Mouse (Mus musculus): ENCODE data around the gene Fam129a. TPM values are rescaled to one million over a fixed set of nuclear protein-coding genes. Genes with fewer than 3 reads are reported as not detected.

Fam129a gene
- polyA plus RNA-seq, 1 experiment from 2014 or later: 0.51 TPM

GRCm38 (mm10) chr1:151719911-151720310, 148.9 kb downstream of the Fam129a start:
- Histone ChIP-seq H3K9me3 (ENCODE audit: control insufficient read depth, low read length) (no peaks in the 10 kb centered on the region), H3K4me1 (ENCODE audit: control insufficient read depth, insufficient read depth, low read length) (no peaks in the 10 kb centered on the region), H3K4me2 (no peak overlapping the region), H3K36me3 (ENCODE audit: control insufficient read depth, insufficient read depth, low read length) (no peaks in the 10 kb centered on the region), H3K9ac (ENCODE audit: low read length) (no peak overlapping the region), H3K27me3 (ENCODE audit: control insufficient read depth, insufficient read depth, low read length) (no peaks in the 10 kb centered on the region), H3K4me3 (ENCODE audit: low read depth, low read length) (no peak overlapping the region), H3K27ac (ENCODE audit: low read depth, low read length) (no peak overlapping the region)
- DNase-seq (ENCODE audit: low spot score, missing footprints) (no peak), ATAC-seq (ENCODE audit: low FRiP score) (no peak)
- WGBS: 92% methylated on average over 5 of the region's 5 CpGs

- Histone ChIP-seq H3K27me3 (ENCODE audit: control insufficient read depth, insufficient read depth, low read length) (no peaks in the 10 kb centered on the region), H3K36me3 (ENCODE audit: control insufficient read depth, insufficient read depth, low read length) (no peaks in the 10 kb centered on the region), H3K27ac (ENCODE audit: low read depth, low read length) (no peak overlapping the region), H3K4me3 (ENCODE audit: low read depth, low read length) (no peak overlapping the region), H3K9me3 (ENCODE audit: control insufficient read depth, low read length) (no peaks in the 10 kb centered on the region), H3K4me1 (ENCODE audit: control insufficient read depth, insufficient read depth, low read length) (no peaks in the 10 kb centered on the region), H3K4me2 (no peak overlapping the region), H3K9ac (ENCODE audit: low read length) (no peak overlapping the region)
- 82% methylated on average over 2 of the region's 2 CpGs for WGBS
- DNase-seq (ENCODE audit: low spot score, missing footprints) (peak; percentile 21), ATAC-seq (ENCODE audit: low FRiP score) (no peak)
These were observed 149.6 kb downstream of the Fam129a start for GRCm38 (mm10) chr1:151720566-151720965.

- peak; percentile 33 for DNase-seq (ENCODE audit: low spot score, missing footprints)
- Histone ChIP-seq H3K36me3 (ENCODE audit: control insufficient read depth, insufficient read depth, low read length) (no peaks in the 10 kb centered on the region), H3K4me1 (ENCODE audit: control insufficient read depth, insufficient read depth, low read length) (no peaks in the 10 kb centered on the region), H3K27ac (ENCODE audit: low read depth, low read length) (no peak overlapping the region), H3K27me3 (ENCODE audit: control insufficient read depth, insufficient read depth, low read length) (no peaks in the 10 kb centered on the region), H3K4me2 (no peak overlapping the region), H3K9ac (ENCODE audit: low read length) (no peak overlapping the region), H3K9me3 (ENCODE audit: control insufficient read depth, low read length) (no peaks in the 10 kb centered on the region), H3K4me3 (ENCODE audit: low read depth, low read length) (no peak overlapping the region)
- no peak for ATAC-seq (ENCODE audit: low FRiP score)
- WGBS: 87% methylated on average over 10 of the region's 10 CpGs
These were observed 150.5 kb downstream of the Fam129a start for GRCm38 (mm10) chr1:151721357-151721983.

GRCm38 (mm10) chr1:151723771-151724170, 152.8 kb downstream of the Fam129a start:
- no peak for DNase-seq (ENCODE audit: low spot score, missing footprints)
- H3K4me3 ChIP-seq (ENCODE audit: low read depth, low read length): no peak overlapping the region
- no peak overlapping the region for H3K27ac ChIP-seq (ENCODE audit: low read depth, low read length)
- H3K27me3 ChIP-seq (ENCODE audit: control insufficient read depth, insufficient read depth, low read length): no peaks in the 10 kb centered on the region
- H3K9ac ChIP-seq (ENCODE audit: low read length): no peak overlapping the region
- no peak for ATAC-seq (ENCODE audit: low FRiP score)
- no peaks in the 10 kb centered on the region for H3K9me3 ChIP-seq (ENCODE audit: control insufficient read depth, low read length)
- H3K36me3 ChIP-seq (ENCODE audit: control insufficient read depth, insufficient read depth, low read length): no peaks in the 10 kb centered on the region
- 88% methylated on average over 4 of the region's 4 CpGs for whole genome bisulfite sequencing
- H3K4me1 ChIP-seq (ENCODE audit: control insufficient read depth, insufficient read depth, low read length): no peaks in the 10 kb centered on the region
- no peak overlapping the region for H3K4me2 ChIP-seq

- Histone ChIP-seq H3K4me1 (ENCODE audit: control insufficient read depth, insufficient read depth, low read length) (no peaks in the 10 kb centered on the region), H3K9me3 (ENCODE audit: control insufficient read depth, low read length) (no peaks in the 10 kb centered on the region), H3K27ac (ENCODE audit: low read depth, low read length) (no peak overlapping the region), H3K4me3 (ENCODE audit: low read depth, low read length) (no peak overlapping the region), H3K4me2 (no peak overlapping the region), H3K27me3 (ENCODE audit: control insufficient read depth, insufficient read depth, low read length) (no peaks in the 10 kb centered on the region), H3K9ac (ENCODE audit: low read length) (no peak overlapping the region), H3K36me3 (ENCODE audit: control insufficient read depth, insufficient read depth, low read length) (no peaks in the 10 kb centered on the region)
- DNase-seq (ENCODE audit: low spot score, missing footprints) (no peak), ATAC-seq (ENCODE audit: low FRiP score) (no peak)
- WGBS: 89% methylated on average over 2 of the region's 2 CpGs
These were observed 154.6 kb downstream of the Fam129a start for GRCm38 (mm10) chr1:151725590-151725989.

- 76% methylated on average over 6 of the region's 6 CpGs for WGBS
- no peaks in the 10 kb centered on the region for H3K4me1 ChIP-seq (ENCODE audit: control insufficient read depth, insufficient read depth, low read length)
These were observed 155.4 kb downstream of the Fam129a start for GRCm38 (mm10) chr1:151726358-151726757.

GRCm38 (mm10) chr1:151728141-151728540, 157.2 kb downstream of the Fam129a start:
- Histone ChIP-seq H3K27me3 (ENCODE audit: control insufficient read depth, insufficient read depth, low read length) (no peaks in the 10 kb centered on the region), H3K27ac (ENCODE audit: low read depth, low read length) (no peak overlapping the region), H3K36me3 (ENCODE audit: control insufficient read depth, insufficient read depth, low read length) (no peaks in the 10 kb centered on the region), H3K4me3 (ENCODE audit: low read depth, low read length) (no peak overlapping the region), H3K4me1 (ENCODE audit: control insufficient read depth, insufficient read depth, low read length) (no peaks in the 10 kb centered on the region), H3K4me2 (no peak overlapping the region), H3K9ac (ENCODE audit: low read length) (no peak overlapping the region), H3K9me3 (ENCODE audit: control insufficient read depth, low read length) (no peaks in the 10 kb centered on the region)
- ATAC-seq (ENCODE audit: low FRiP score) (no peak), DNase-seq (ENCODE audit: low spot score, missing footprints) (no peak)
- WGBS: 92% methylated on average over 4 of the region's 4 CpGs

More at GRCm38 (mm10) chr1:151726358-151726757, 155.4 kb downstream of the Fam129a start:
- no peak overlapping the region for H3K27ac ChIP-seq (ENCODE audit: low read depth, low read length)
- DNase-seq (ENCODE audit: low spot score, missing footprints) (no peak), ATAC-seq (ENCODE audit: low FRiP score) (no peak)
- H3K4me3 ChIP-seq (ENCODE audit: low read depth, low read length): no peak overlapping the region
- H3K27me3 ChIP-seq (ENCODE audit: control insufficient read depth, insufficient read depth, low read length): no peaks in the 10 kb centered on the region
- H3K36me3 ChIP-seq (ENCODE audit: control insufficient read depth, insufficient read depth, low read length): no peaks in the 10 kb centered on the region
- no peak overlapping the region for H3K9ac ChIP-seq (ENCODE audit: low read length)
- no peaks in the 10 kb centered on the region for H3K9me3 ChIP-seq (ENCODE audit: control insufficient read depth, low read length)
- H3K4me2 ChIP-seq: no peak overlapping the region

- Histone ChIP-seq H3K4me3 (ENCODE audit: low read depth, low read length) (no peak overlapping the region), H3K9ac (ENCODE audit: low read length) (no peak overlapping the region), H3K4me2 (no peak overlapping the region), H3K36me3 (ENCODE audit: control insufficient read depth, insufficient read depth, low read length) (no peaks in the 10 kb centered on the region), H3K9me3 (ENCODE audit: control insufficient read depth, low read length) (no peaks in the 10 kb centered on the region), H3K27me3 (ENCODE audit: control insufficient read depth, insufficient read depth, low read length) (no peaks in the 10 kb centered on the region), H3K4me1 (ENCODE audit: control insufficient read depth, insufficient read depth, low read length) (no peaks in the 10 kb centered on the region), H3K27ac (ENCODE audit: low read depth, low read length) (no peak overlapping the region)
- DNase-seq (ENCODE audit: low spot score, missing footprints) (no peak), ATAC-seq (ENCODE audit: low FRiP score) (no peak)
- 90% methylated on average over 2 of the region's 2 CpGs for WGBS
These were observed 166.2 kb downstream of the Fam129a start for GRCm38 (mm10) chr1:151737146-151737545.

GRCm38 (mm10) chr1:151741199-151741621, 170.2 kb downstream of the Fam129a start:
- ATAC-seq (ENCODE audit: low FRiP score) (no peak), DNase-seq (ENCODE audit: low spot score, missing footprints) (no peak)
- Histone ChIP-seq H3K9ac (ENCODE audit: low read length) (no peak overlapping the region), H3K27me3 (ENCODE audit: control insufficient read depth, insufficient read depth, low read length) (no peaks in the 10 kb centered on the region), H3K4me1 (ENCODE audit: control insufficient read depth, insufficient read depth, low read length) (no peaks in the 10 kb centered on the region), H3K36me3 (ENCODE audit: control insufficient read depth, insufficient read depth, low read length) (no peaks in the 10 kb centered on the region), H3K4me2 (no peak overlapping the region), H3K27ac (ENCODE audit: low read depth, low read length) (no peak overlapping the region), H3K4me3 (ENCODE audit: low read depth, low read length) (no peak overlapping the region), H3K9me3 (ENCODE audit: control insufficient read depth, low read length) (no peaks in the 10 kb centered on the region)
- 92% methylated on average over 7 of the region's 7 CpGs for WGBS

Measured in midbrain, embryonic 11.5 days (tissue).